Mouse (Mus musculus): Measurements from ENCODE around the gene Trim14. TPM values are rescaled to one million over a fixed set of nuclear protein-coding genes. Genes with fewer than 3 reads are reported as not detected.

Trim14 gene
- polyA plus RNA-seq, 1 experiment from 2014 or later: 0.92 TPM

DNA sequence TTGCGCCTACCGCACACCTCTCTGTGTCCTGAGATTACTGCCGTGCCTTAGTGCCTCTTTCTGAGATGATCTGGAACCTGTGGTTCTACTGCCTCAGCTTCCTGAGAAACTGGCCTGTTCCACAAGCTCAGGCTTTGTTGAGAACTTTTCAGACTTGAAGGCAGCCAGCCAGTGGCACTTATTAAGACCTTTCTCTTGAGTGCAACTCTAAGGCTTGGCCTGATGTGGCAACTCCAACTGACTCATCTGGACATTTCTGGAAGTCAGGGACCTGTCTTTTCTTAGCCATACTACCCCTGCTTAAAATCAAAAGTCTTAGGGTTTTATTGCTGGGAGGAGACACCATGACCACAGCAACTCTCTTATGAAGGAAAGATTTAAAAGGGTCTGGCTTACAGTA, 78.8 kb downstream of the Trim14 start:
- WGBS: 96% methylated on average over 3 of the region's 3 CpGs

DNA sequence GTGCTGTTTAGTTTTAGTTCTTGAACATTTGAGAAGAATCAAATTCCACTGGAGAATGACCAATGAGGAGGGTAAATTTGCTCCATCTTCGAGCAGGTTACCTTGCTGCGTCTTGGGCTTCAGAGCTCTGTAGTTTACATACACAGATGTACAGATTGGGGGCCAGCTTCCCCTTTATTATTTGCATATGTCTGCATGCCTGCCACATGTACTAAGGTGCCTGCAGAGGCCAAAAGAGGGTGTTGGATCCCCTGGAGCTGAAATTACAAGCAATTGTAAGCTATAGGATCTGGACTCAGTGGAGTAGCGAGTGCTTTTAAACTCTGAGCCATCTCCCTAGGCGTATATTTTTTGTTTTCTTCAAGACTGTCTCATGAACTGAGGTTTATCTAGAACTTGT, 79.2 kb downstream of the Trim14 start:
- no peaks in the 10 kb centered on the region for H3K27me3 ChIP-seq (ENCODE audit: control insufficient read depth, insufficient read depth, low read length)
- no peaks in the 10 kb centered on the region for H3K9me3 ChIP-seq (ENCODE audit: control insufficient read depth, low read length)
- no peak for DNase-seq (ENCODE audit: low spot score)
- H3K4me2 ChIP-seq (ENCODE audit: low read depth): no peak overlapping the region
- 94% methylated on average over 4 of the region's 4 CpGs for WGBS
- no peak overlapping the region for H3K27ac ChIP-seq (ENCODE audit: low read depth, low read length)
- H3K9ac ChIP-seq (ENCODE audit: low read length): no peak overlapping the region
- ATAC-seq (ENCODE audit: insufficient read depth, low FRiP score, low TSS enrichment): no peak
- H3K4me3 ChIP-seq (ENCODE audit: low read depth, low read length): no peak overlapping the region
- H3K36me3 ChIP-seq (ENCODE audit: control insufficient read depth, insufficient read depth, low read length): peaks cover 3% of the 10 kb centered on the region
- peaks cover 11% of the 10 kb centered on the region; the same call in 1 of the 2 replicates for H3K4me1 ChIP-seq (ENCODE audit: control insufficient read depth, insufficient read depth, low read length)

More for the DNA sequence above, 78.8 kb downstream of the Trim14 start:
- no peak overlapping the region for H3K4me3 ChIP-seq (ENCODE audit: low read depth, low read length)
- peaks cover 11% of the 10 kb centered on the region; the same call in 1 of the 2 replicates for H3K4me1 ChIP-seq (ENCODE audit: control insufficient read depth, insufficient read depth, low read length)
- DNase-seq (ENCODE audit: low spot score): no peak
- H3K9me3 ChIP-seq (ENCODE audit: control insufficient read depth, low read length): no peaks in the 10 kb centered on the region
- no peak overlapping the region for H3K27ac ChIP-seq (ENCODE audit: low read depth, low read length)
- no peak overlapping the region for H3K9ac ChIP-seq (ENCODE audit: low read length)
- ATAC-seq (ENCODE audit: insufficient read depth, low FRiP score, low TSS enrichment): no peak
- H3K36me3 ChIP-seq (ENCODE audit: control insufficient read depth, insufficient read depth, low read length): peaks cover 3% of the 10 kb centered on the region
- no peak overlapping the region for H3K4me2 ChIP-seq (ENCODE audit: low read depth)
- no peaks in the 10 kb centered on the region for H3K27me3 ChIP-seq (ENCODE audit: control insufficient read depth, insufficient read depth, low read length)

DNA sequence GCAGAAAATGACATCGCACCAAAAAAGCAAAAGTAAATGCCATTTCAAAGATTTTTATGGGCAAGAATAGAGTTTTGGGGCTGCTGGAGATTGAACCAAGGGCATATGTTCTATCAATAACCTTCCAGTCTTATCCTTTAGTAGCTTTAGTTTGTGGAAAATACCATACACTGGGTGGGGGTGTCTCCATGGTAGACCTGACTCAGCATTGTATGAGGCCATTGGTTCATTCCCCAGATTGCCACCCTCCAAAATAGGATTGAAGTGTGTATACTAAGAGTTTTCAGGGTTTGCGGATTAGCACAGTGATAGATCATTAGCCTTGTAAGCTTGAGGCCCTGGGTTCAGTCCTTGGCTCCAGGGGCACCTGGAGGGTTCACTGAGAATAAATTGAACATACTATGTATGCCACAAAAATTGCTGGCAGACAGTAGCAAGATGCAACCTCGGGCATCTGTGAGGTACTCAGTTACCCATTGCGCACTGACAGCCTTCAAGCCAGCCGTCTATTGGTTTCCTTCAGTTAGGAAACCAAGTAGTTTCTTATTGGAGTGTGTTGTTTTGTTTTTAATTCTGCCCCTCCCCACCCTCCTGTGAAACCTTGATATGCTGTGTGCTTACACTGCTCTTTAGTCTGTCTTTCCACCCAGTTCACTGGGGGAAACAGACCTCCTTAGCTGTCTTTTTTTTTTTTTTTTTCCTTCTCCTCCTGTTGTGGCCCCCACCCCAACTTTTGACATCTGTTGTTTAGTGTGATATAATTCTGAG, 81.7 kb downstream of the Trim14 start:
- 85% methylated on average over 5 of the region's 5 CpGs for WGBS
- no peak for DNase-seq (ENCODE audit: low spot score)
- peak overlapping the region; percentile 10; the same call in 1 of the 2 replicates for H3K9ac ChIP-seq (ENCODE audit: low read length)
- H3K4me1 ChIP-seq (ENCODE audit: control insufficient read depth, insufficient read depth, low read length): peaks cover 14% of the 10 kb centered on the region
- H3K4me2 ChIP-seq (ENCODE audit: low read depth): no peak overlapping the region
- no peak overlapping the region for H3K4me3 ChIP-seq (ENCODE audit: low read depth, low read length)
- H3K9me3 ChIP-seq (ENCODE audit: control insufficient read depth, low read length): no peaks in the 10 kb centered on the region
- 0 out of 2 replicates have a peak overlapping the region, but pooled peaks have one; percentile 20 for H3K27ac ChIP-seq (ENCODE audit: low read depth, low read length)
- no peak for ATAC-seq (ENCODE audit: insufficient read depth, low FRiP score, low TSS enrichment)
- no peaks in the 10 kb centered on the region for H3K36me3 ChIP-seq (ENCODE audit: control insufficient read depth, insufficient read depth, low read length)
- no peaks in the 10 kb centered on the region for H3K27me3 ChIP-seq (ENCODE audit: control insufficient read depth, insufficient read depth, low read length)

DNA sequence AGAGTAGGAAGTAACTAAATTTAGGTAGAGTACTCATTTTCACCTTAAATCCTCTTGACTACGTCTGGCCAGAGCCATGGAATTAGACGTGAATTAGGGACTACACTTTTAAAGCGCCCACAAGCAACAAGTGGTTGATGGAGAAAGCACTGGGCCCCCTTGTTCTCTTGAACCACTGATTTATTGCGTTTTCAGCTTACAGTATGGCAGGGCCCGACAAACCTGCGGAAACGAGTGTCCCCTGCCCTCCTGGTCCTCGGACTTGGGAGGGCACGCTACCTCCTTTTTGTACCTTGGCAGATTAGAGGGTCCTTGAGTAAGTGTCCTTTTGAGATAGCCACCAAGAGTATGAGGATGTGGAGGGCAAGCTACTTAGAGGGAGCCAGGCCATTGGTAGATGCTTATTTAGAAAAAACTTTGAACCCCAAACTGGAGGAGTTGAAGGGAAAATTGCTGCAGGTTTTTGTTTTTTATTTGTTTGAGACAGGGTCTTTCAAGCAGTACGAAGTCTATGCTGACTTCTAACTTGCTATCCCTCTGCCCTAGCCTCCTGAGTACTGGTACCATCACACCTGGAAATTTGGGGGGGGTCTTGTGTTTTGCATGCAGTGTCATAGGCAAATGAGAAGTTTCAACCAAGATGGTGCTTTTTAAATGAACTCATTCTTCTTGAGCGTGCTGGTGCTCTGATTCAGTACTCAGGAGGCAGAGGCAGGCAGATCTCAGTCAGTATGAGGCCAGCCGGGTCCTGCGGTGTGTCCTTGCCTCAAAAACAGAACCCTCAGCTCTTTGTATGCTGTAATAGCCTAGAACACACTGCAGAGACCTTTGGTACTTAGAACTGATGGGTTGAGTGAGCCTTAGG, 82.9 kb downstream of the Trim14 start:
- peak; percentile 25 for DNase-seq (ENCODE audit: low spot score)
- Histone ChIP-seq H3K4me2 (ENCODE audit: low read depth) (peak overlapping the region; percentile 80), H3K4me3 (ENCODE audit: low read depth, low read length) (peak overlapping the region; percentile 92), H3K9ac (ENCODE audit: low read length) (peak overlapping the region; percentile 99), H3K4me1 (ENCODE audit: control insufficient read depth, insufficient read depth, low read length) (peaks cover 18% of the 10 kb centered on the region), H3K27me3 (ENCODE audit: control insufficient read depth, insufficient read depth, low read length) (no peaks in the 10 kb centered on the region), H3K36me3 (ENCODE audit: control insufficient read depth, insufficient read depth, low read length) (no peaks in the 10 kb centered on the region), H3K27ac (ENCODE audit: low read depth, low read length) (0 out of 2 replicates have a peak overlapping the region, but pooled peaks have one; percentile 98), H3K9me3 (ENCODE audit: control insufficient read depth, low read length) (no peaks in the 10 kb centered on the region)
- 37% methylated on average over 13 of the region's 13 CpGs for WGBS
- no peak for ATAC-seq (ENCODE audit: insufficient read depth, low FRiP score, low TSS enrichment)

DNA sequence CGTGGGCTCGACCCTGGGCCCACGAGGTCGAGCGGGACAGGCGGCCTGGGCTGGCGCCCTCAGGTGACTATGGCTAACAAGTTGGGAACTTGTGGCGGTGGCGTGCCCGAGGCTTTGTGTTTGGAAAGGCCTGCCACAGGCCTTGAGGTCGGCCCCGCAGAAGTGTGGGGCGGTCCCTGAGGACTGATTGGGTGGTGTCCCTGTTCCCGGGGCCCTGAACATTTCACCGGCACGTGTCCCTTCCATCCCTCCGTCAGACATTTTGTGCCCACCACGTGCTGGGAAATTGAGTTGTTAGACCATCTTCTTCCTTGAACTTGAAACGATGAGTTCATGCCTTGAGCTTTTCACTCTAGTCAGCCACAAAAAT, 83.5 kb downstream of the Trim14 start:
- peak; percentile 9; the same call in 1 of the 2 replicates for ATAC-seq (ENCODE audit: insufficient read depth, low FRiP score, low TSS enrichment)

DNA sequence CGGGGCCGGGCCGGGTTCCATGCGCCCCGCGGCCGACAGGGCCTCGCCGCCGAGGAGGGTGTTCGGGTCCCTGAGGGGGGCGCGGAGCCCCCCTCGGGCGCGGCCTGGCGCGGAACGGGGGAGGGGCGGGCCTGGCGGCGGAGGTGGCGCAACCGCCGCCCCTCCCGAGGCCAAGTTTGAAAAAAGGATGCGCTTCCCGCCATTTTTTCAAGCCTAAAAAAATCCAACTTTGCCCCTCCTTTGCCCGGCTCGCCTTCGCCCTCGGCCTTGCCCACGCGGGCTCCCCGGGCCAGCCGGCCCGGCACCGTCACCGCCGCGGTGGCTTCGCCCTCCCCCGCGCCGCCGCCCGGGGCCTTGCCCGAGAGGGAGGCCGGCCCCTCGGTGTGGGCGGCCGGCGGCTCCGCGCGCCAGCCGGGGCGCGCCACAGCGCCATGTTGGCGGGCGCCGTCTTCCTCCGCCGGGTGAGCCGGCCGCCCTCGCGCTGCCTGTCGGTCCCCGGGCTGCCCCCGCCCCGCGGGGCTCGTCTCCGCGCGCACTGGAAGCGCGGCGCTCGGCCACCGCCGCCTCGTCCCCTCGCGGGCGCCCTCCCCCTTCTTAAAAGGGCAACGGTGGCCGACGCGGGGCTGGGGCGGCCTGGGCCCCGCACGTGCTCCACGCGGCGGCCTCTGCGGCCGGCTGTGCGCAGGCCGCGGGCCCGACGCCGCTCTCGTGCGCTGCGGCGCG, 84.0 kb downstream of the Trim14 start:
- Histone ChIP-seq H3K4me3 (ENCODE audit: low read depth, low read length) (peak overlapping the region; percentile 92), H3K4me1 (ENCODE audit: control insufficient read depth, insufficient read depth, low read length) (peaks cover 18% of the 10 kb centered on the region), H3K9me3 (ENCODE audit: control insufficient read depth, low read length) (no peaks in the 10 kb centered on the region), H3K9ac (ENCODE audit: low read length) (peak overlapping the region; percentile 99), H3K27me3 (ENCODE audit: control insufficient read depth, insufficient read depth, low read length) (no peaks in the 10 kb centered on the region), H3K27ac (ENCODE audit: low read depth, low read length) (peak overlapping the region; percentile 98), H3K36me3 (ENCODE audit: control insufficient read depth, insufficient read depth, low read length) (no peaks in the 10 kb centered on the region), H3K4me2 (ENCODE audit: low read depth) (peak overlapping the region; percentile 80)
- peak; percentile 43; the same call in 1 of the 2 replicates for ATAC-seq (ENCODE audit: insufficient read depth, low FRiP score, low TSS enrichment)
- WGBS: under 1% methylated on average over 69 of the region's 111 CpGs
- peak; percentile 83 for DNase-seq (ENCODE audit: low spot score)

More for the DNA sequence above, 83.5 kb downstream of the Trim14 start:
- Histone ChIP-seq H3K27ac (ENCODE audit: low read depth, low read length) (peak overlapping the region; percentile 98), H3K4me2 (ENCODE audit: low read depth) (peak overlapping the region; percentile 80), H3K9me3 (ENCODE audit: control insufficient read depth, low read length) (no peaks in the 10 kb centered on the region), H3K27me3 (ENCODE audit: control insufficient read depth, insufficient read depth, low read length) (no peaks in the 10 kb centered on the region), H3K36me3 (ENCODE audit: control insufficient read depth, insufficient read depth, low read length) (no peaks in the 10 kb centered on the region), H3K4me3 (ENCODE audit: low read depth, low read length) (peak overlapping the region; percentile 92), H3K4me1 (ENCODE audit: control insufficient read depth, insufficient read depth, low read length) (peaks cover 18% of the 10 kb centered on the region), H3K9ac (ENCODE audit: low read length) (peak overlapping the region; percentile 99)
- WGBS: 0% methylated on average over 19 of the region's 19 CpGs
- peak; percentile 75 for DNase-seq (ENCODE audit: low spot score)

DNA sequence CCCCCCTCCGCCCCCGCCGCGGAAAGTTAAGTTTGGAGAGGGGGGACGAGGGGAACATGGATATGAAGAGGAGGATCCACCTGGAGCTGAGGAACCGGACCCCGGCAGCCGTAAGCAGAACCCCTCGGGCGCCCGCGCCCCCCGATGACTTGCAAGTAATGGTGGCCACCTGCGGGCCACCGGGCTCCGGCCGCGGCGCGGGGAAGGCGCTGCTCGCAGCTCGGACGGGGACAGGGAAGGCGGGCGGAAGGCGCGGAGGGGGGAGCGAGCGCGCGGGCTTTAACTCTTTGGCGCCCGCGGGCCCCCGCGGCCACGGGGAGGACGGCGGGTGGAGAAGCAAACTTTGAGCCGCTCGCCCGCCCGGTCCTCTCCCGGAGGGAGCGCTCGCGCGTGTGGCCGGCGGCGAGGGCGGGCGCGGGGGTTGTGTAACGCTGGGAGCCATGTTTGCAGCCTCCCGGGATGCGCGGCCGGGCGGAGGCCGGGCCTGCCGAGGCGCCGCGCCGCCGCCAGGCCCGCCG, 84.6 kb downstream of the Trim14 start:
- under 1% methylated on average over 37 of the region's 70 CpGs for WGBS

DNA sequence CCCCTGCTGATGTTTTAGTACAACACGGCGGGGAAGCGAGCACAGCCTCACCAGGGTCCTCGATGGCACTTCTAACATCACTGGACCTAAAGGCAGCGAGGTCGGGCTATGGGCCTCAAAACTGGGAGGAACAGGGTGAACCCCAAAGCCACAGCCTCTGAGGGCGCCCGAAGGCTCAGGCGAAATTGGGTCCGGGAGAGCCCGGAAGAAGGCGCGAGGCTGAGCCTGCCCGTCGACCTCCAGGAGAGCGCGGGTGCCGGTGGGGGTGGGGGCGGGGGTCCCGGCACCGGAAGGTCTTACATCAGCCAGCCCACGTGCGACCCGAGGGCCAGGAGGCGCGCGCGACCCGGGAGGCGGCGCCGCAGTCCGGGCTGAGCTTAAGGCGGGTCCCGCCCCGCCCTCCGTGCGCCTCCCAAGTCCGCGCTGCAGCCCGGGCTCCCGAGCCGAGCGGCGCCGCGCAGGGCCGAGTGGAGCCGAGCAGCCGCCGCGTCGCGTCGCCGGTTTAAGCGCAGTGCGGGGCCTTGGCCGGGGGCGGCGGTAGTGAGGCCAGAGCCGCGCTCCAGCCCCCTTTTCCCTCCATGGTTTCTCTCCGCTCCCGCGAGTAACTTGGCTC, 85.3 kb downstream of the Trim14 start, which contains the start of gene Anp32b:
Gene Anp32b (plus strand): TSS at position 384 of the 613 bp plus-strand sequence.
- Histone ChIP-seq H3K4me1 (ENCODE audit: control insufficient read depth, insufficient read depth, low read length) (peaks cover 18% of the 10 kb centered on the region), H3K36me3 (ENCODE audit: control insufficient read depth, insufficient read depth, low read length) (no peaks in the 10 kb centered on the region), H3K9me3 (ENCODE audit: control insufficient read depth, low read length) (no peaks in the 10 kb centered on the region), H3K27ac (ENCODE audit: low read depth, low read length) (peak within 1 kb of the TSS; percentile 98), H3K4me2 (ENCODE audit: low read depth) (peak within 1 kb of the TSS; percentile 80), H3K27me3 (ENCODE audit: control insufficient read depth, insufficient read depth, low read length) (no peaks in the 10 kb centered on the region), H3K4me3 (ENCODE audit: low read depth, low read length) (peak within 1 kb of the TSS; percentile 92), H3K9ac (ENCODE audit: low read length) (peak within 1 kb of the TSS; percentile 99)
- WGBS: under 1% methylated on average over 31 of the region's 66 CpGs
- peak; percentile 91 for ATAC-seq (ENCODE audit: insufficient read depth, low FRiP score, low TSS enrichment)
- DNase-seq (ENCODE audit: low spot score): peak; percentile 97

More for the DNA sequence above, 84.6 kb downstream of the Trim14 start:
- Histone ChIP-seq H3K9me3 (ENCODE audit: control insufficient read depth, low read length) (no peaks in the 10 kb centered on the region), H3K4me2 (ENCODE audit: low read depth) (peak overlapping the region; percentile 80), H3K27me3 (ENCODE audit: control insufficient read depth, insufficient read depth, low read length) (no peaks in the 10 kb centered on the region), H3K36me3 (ENCODE audit: control insufficient read depth, insufficient read depth, low read length) (no peaks in the 10 kb centered on the region), H3K4me1 (ENCODE audit: control insufficient read depth, insufficient read depth, low read length) (peaks cover 18% of the 10 kb centered on the region), H3K27ac (ENCODE audit: low read depth, low read length) (peak overlapping the region; percentile 98), H3K4me3 (ENCODE audit: low read depth, low read length) (peak overlapping the region; percentile 92), H3K9ac (ENCODE audit: low read length) (peak overlapping the region; percentile 99)
- DNase-seq (ENCODE audit: low spot score) (peak; percentile 72), ATAC-seq (ENCODE audit: insufficient read depth, low FRiP score, low TSS enrichment) (peak; percentile 25)
